Mouse (Mus musculus): ENCODE results near the gene Hus1b. TPM values are rescaled to one million over a fixed set of nuclear protein-coding genes. Genes with fewer than 3 reads are reported as not detected.

Hus1b gene
- polyA plus RNA-seq, 1 experiment from 2014 or later: not detected

DNA sequence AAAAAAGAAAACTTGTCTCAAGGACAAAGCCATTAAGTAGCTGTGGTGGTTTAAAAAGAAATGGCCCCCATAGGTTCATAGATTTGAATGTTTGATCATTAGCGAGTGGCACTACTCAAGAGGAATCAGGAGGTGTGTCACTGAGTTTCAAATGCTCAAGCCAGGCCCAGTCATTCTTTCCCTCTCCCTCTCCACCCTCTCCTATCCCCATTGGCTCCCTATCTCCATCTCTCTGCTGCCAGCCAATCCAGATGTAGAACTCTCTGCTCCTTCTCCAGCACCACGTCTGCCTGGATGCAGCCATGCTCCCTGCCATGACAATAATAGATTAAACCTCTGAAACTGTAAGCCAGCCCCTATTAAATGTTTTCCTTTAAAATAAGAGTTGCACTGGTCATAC lies 14.4 kb upstream of the Hus1b start:
- Histone ChIP-seq H3K4me3 (ENCODE audit: low read length) (no peak overlapping the region), H3K4me2 (ENCODE audit: low read length) (no peak overlapping the region), H3K4me1 (ENCODE audit: control insufficient read depth, insufficient read depth, low read depth, low read length) (peaks cover 6% of the 10 kb centered on the region), H3K9me3 (ENCODE audit: control insufficient read depth, low read length) (no peaks in the 10 kb centered on the region), H3K27me3 (replicated peaks; ENCODE audit: control insufficient read depth, insufficient read depth, low read length) (no peaks in the 10 kb centered on the region), H3K27ac (ENCODE audit: low read depth, low read length) (no peak overlapping the region), H3K36me3 (ENCODE audit: control insufficient read depth, insufficient read depth, low read length) (peaks cover 3% of the 10 kb centered on the region; the same call in 1 of the 2 replicates), H3K9ac (ENCODE audit: low read depth, low read length) (no peak overlapping the region)
- 53% methylated on average over 2 of the region's 2 CpGs for WGBS
- no peak for ATAC-seq

DNA sequence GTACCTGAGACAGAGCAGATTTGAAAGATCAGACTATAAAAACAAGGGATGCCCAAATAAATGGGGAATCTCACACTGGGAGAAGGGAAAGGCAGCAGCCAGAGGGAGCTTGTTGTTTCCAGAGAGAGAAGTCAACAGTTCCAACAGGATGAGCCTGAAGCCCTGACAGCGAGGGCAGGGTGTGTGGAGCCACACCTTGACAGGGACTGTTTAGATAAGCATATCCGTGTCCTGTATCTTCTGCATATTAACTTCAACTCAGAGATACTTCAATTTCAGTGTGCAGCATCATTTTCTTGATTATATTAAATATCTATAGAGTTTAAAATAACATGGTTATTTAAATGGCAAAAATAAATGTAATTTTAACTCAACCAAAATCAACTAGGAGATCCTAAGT lies 13.2 kb upstream of the Hus1b start:
- Histone ChIP-seq H3K9me3 (ENCODE audit: control insufficient read depth, low read length) (no peaks in the 10 kb centered on the region), H3K36me3 (ENCODE audit: control insufficient read depth, insufficient read depth, low read length) (peaks cover 3% of the 10 kb centered on the region; the same call in 1 of the 2 replicates), H3K27ac (ENCODE audit: low read depth, low read length) (no peak overlapping the region), H3K9ac (ENCODE audit: low read depth, low read length) (no peak overlapping the region), H3K27me3 (replicated peaks; ENCODE audit: control insufficient read depth, insufficient read depth, low read length) (no peaks in the 10 kb centered on the region), H3K4me3 (ENCODE audit: low read length) (no peak overlapping the region), H3K4me1 (ENCODE audit: control insufficient read depth, insufficient read depth, low read depth, low read length) (no peaks in the 10 kb centered on the region), H3K4me2 (ENCODE audit: low read length) (no peak overlapping the region)
- ATAC-seq: no peak
- WGBS: 95% methylated on average over 2 of the region's 2 CpGs

DNA sequence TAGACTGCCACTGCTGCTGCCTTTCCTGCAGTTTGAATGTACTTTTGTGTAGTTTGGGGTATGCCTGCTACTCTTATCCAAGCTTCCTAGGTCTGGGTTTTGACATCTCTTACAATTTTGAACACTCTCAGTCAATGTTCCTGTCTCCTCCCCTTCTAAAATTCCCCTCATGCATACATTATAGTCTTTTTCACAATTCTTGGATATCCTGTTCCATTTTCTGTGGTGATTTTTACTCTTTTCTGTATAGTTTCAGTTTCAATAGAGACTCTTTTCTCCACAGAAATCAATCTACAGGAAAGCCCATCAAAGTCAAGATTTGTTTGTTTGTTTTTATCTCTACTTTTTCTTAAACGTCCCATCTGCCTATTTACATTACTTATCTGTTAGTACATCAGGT lies 6.0 kb upstream of the Hus1b start:
- H3K9ac ChIP-seq (ENCODE audit: low read depth, low read length): no peak overlapping the region
- WGBS: 81% methylated on average over 1 of the region's 1 CpGs
- H3K4me3 ChIP-seq (ENCODE audit: low read length): no peak overlapping the region
- H3K36me3 ChIP-seq (ENCODE audit: control insufficient read depth, insufficient read depth, low read length): no peaks in the 10 kb centered on the region
- H3K4me1 ChIP-seq (ENCODE audit: control insufficient read depth, insufficient read depth, low read depth, low read length): no peaks in the 10 kb centered on the region
- no peak overlapping the region for H3K27ac ChIP-seq (ENCODE audit: low read depth, low read length)
- no peak for ATAC-seq
- no peaks in the 10 kb centered on the region for H3K27me3 ChIP-seq (replicated peaks; ENCODE audit: control insufficient read depth, insufficient read depth, low read length)
- H3K9me3 ChIP-seq (ENCODE audit: control insufficient read depth, low read length): no peaks in the 10 kb centered on the region
- H3K4me2 ChIP-seq (ENCODE audit: low read length): no peak overlapping the region

DNA sequence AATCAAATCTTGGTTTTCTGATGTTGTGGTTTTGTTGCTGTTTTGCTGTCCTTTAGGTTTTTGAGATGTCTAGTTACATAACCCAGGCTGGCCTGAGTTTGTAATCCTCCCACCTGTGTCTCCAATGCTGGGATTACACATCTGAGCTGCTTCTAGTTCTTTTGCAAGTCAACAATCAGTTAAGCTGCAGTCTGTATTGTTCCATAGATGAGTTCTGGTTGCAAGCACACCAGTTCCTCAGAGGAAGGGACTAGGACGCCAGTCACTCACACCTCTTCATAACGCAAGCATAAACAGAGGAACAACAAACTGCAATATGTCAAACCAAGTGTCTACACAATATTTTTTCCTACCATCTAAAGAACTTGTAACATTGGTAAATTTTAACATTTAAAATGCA lies 4.5 kb upstream of the Hus1b start:
- H3K27ac ChIP-seq (ENCODE audit: low read depth, low read length): no peak overlapping the region
- no peak overlapping the region for H3K4me3 ChIP-seq (ENCODE audit: low read length)
- no peak for ATAC-seq
- no peak overlapping the region for H3K9ac ChIP-seq (ENCODE audit: low read depth, low read length)
- H3K4me2 ChIP-seq (ENCODE audit: low read length): no peak overlapping the region
- no peaks in the 10 kb centered on the region for H3K9me3 ChIP-seq (ENCODE audit: control insufficient read depth, low read length)
- H3K36me3 ChIP-seq (ENCODE audit: control insufficient read depth, insufficient read depth, low read length): 0 out of 2 replicates have a peak, but pooled peaks cover 2% of the 10 kb centered on the region
- H3K4me1 ChIP-seq (ENCODE audit: control insufficient read depth, insufficient read depth, low read depth, low read length): no peaks in the 10 kb centered on the region
- WGBS: 92% methylated on average over 2 of the region's 2 CpGs
- H3K27me3 ChIP-seq (replicated peaks; ENCODE audit: control insufficient read depth, insufficient read depth, low read length): no peaks in the 10 kb centered on the region

DNA sequence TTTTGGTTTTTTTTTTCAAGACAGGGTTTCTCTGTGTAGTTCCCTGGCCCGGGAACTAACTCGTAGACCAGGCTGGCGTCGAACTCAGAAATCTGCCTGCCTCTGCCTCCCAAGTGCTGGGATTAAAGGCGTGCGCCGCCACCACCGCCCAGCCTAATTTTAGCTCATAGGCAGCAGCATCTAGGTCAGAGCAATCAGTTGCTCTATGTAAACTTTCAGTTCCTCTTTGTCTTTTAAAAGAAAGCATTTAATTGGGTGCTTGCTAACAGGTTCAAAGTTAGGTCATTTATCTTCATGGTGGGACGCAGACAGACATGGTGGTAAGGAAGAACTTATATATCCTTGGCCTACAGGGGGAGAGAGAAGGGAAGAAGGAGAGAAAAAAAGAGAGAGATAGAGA lies 1.6 kb upstream of the Hus1b start:
- no peaks in the 10 kb centered on the region for H3K9me3 ChIP-seq (ENCODE audit: control insufficient read depth, low read length)
- H3K4me2 ChIP-seq (ENCODE audit: low read length): no peak overlapping the region
- H3K27me3 ChIP-seq (replicated peaks; ENCODE audit: control insufficient read depth, insufficient read depth, low read length): no peaks in the 10 kb centered on the region
- ATAC-seq: no peak
- H3K4me3 ChIP-seq (ENCODE audit: low read length): no peak overlapping the region
- H3K9ac ChIP-seq (ENCODE audit: low read depth, low read length): no peak overlapping the region
- no peak overlapping the region for H3K27ac ChIP-seq (ENCODE audit: low read depth, low read length)
- no peaks in the 10 kb centered on the region for H3K4me1 ChIP-seq (ENCODE audit: control insufficient read depth, insufficient read depth, low read depth, low read length)
- H3K36me3 ChIP-seq (ENCODE audit: control insufficient read depth, insufficient read depth, low read length): 0 out of 2 replicates have a peak, but pooled peaks cover 2% of the 10 kb centered on the region
- 96% methylated on average over 9 of the region's 9 CpGs for WGBS

DNA sequence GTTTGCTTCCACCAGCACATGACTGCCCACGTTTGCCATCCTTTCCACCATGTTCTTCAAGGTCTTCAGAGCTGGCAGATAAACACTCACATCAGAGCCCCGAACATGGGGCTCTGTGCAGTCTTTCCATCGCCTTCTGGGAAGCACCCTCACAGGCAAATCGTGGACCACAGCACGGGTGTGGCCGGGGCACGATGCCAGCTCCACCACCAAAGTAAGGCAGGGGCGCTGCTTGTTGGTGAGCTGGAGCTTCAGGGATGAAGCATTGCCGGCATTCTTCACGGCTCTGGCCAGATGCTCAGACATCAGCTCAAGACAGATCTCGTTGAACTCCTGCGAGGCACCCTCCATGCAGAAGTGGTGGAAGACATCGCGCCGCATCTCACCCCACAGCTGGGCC lies 430 bp downstream of the Hus1b start:
- Histone ChIP-seq H3K27me3 (replicated peaks; ENCODE audit: control insufficient read depth, insufficient read depth, low read length) (no peaks in the 10 kb centered on the region), H3K4me3 (ENCODE audit: low read length) (no peak overlapping the region), H3K4me1 (ENCODE audit: control insufficient read depth, insufficient read depth, low read depth, low read length) (no peaks in the 10 kb centered on the region), H3K27ac (ENCODE audit: low read depth, low read length) (no peak overlapping the region), H3K9me3 (ENCODE audit: control insufficient read depth, low read length) (no peaks in the 10 kb centered on the region), H3K4me2 (ENCODE audit: low read length) (no peak overlapping the region), H3K9ac (ENCODE audit: low read depth, low read length) (no peak overlapping the region), H3K36me3 (ENCODE audit: control insufficient read depth, insufficient read depth, low read length) (0 out of 2 replicates have a peak, but pooled peaks cover 2% of the 10 kb centered on the region)
- no peak for ATAC-seq
- WGBS: 93% methylated on average over 15 of the region's 15 CpGs

DNA sequence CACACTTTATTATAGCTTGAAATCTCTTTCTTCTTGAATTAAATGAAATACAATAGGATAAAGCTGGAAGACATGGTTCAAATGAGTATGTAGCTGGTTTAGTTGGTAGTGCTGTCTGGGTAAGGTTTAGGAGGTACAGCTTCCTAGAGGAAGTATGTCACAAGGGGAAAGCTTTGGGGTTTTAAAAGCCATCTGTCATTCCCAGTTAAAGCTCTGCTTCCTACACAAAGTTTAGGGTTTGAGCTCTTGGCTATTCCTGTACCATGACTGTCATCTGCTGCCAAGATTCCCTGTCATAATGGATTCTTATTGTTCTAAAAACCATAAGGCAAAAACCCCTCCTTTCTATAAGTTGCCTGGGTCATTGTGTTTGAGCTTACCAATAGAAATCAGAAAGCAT lies 1.8 kb downstream of the Hus1b start:
- Histone ChIP-seq H3K36me3 (ENCODE audit: control insufficient read depth, insufficient read depth, low read length) (0 out of 2 replicates have a peak, but pooled peaks cover 2% of the 10 kb centered on the region), H3K9me3 (ENCODE audit: control insufficient read depth, low read length) (no peaks in the 10 kb centered on the region), H3K27ac (ENCODE audit: low read depth, low read length) (no peak overlapping the region), H3K4me1 (ENCODE audit: control insufficient read depth, insufficient read depth, low read depth, low read length) (no peaks in the 10 kb centered on the region), H3K9ac (ENCODE audit: low read depth, low read length) (no peak overlapping the region), H3K4me2 (ENCODE audit: low read length) (no peak overlapping the region), H3K27me3 (replicated peaks; ENCODE audit: control insufficient read depth, insufficient read depth, low read length) (no peaks in the 10 kb centered on the region), H3K4me3 (ENCODE audit: low read length) (no peak overlapping the region)
- ATAC-seq: no peak

DNA sequence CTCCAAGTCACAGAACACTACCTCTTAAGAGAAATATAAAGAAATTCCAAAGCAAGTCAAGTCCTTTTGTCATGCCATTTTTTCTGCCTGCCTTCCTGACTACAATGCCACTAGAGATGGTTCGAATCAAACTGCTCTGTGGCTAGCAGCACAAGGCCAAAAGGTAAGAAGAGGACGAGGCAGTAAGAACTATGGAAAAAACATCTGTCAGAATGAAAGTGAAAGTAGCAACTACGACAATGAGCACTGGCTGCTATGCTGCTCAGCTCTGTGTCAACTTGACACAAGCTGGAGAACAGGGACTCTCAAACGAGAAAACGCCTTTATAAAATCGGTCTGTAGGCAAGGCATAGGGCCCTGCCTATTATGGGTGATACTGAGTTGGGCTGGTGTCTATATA lies 14.6 kb downstream of the Hus1b start:
- no peak overlapping the region for H3K4me2 ChIP-seq (ENCODE audit: low read length)
- no peaks in the 10 kb centered on the region for H3K4me1 ChIP-seq (ENCODE audit: control insufficient read depth, insufficient read depth, low read depth, low read length)
- WGBS: 77% methylated on average over 6 of the region's 6 CpGs
- H3K27ac ChIP-seq (ENCODE audit: low read depth, low read length): no peak overlapping the region
- no peak overlapping the region for H3K9ac ChIP-seq (ENCODE audit: low read depth, low read length)
- no peaks in the 10 kb centered on the region for H3K27me3 ChIP-seq (replicated peaks; ENCODE audit: control insufficient read depth, insufficient read depth, low read length)
- no peak overlapping the region for H3K4me3 ChIP-seq (ENCODE audit: low read length)
- H3K9me3 ChIP-seq (ENCODE audit: control insufficient read depth, low read length): no peaks in the 10 kb centered on the region
- ATAC-seq: no peak
- no peaks in the 10 kb centered on the region for H3K36me3 ChIP-seq (ENCODE audit: control insufficient read depth, insufficient read depth, low read length)

DNA sequence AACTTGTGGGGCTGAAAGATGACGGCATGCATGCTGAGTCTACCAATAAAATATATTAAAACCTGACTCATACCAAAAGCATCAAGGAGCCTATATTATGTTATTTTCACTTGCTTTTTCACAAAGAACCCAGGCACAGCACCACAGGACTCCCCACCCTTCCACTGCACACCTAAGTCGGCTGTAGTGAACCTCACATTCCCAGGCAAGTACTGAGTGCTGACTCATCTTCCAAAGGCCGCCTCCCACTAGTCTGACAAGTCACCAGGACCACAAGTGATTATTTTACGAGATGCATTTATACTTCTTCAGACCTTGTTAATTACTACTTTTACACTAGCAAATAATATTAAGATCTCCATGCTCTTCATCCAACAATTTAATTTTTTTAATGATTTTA lies 15.9 kb downstream of the Hus1b start:
- no peaks in the 10 kb centered on the region for H3K27me3 ChIP-seq (replicated peaks; ENCODE audit: control insufficient read depth, insufficient read depth, low read length)
- H3K4me3 ChIP-seq (ENCODE audit: low read length): no peak overlapping the region
- no peak overlapping the region for H3K4me2 ChIP-seq (ENCODE audit: low read length)
- 89% methylated on average over 4 of the region's 4 CpGs for WGBS
- no peak overlapping the region for H3K9ac ChIP-seq (ENCODE audit: low read depth, low read length)
- no peaks in the 10 kb centered on the region for H3K9me3 ChIP-seq (ENCODE audit: control insufficient read depth, low read length)
- H3K36me3 ChIP-seq (ENCODE audit: control insufficient read depth, insufficient read depth, low read length): no peaks in the 10 kb centered on the region
- no peak for ATAC-seq
- no peak overlapping the region for H3K27ac ChIP-seq (ENCODE audit: low read depth, low read length)
- no peaks in the 10 kb centered on the region for H3K4me1 ChIP-seq (ENCODE audit: control insufficient read depth, insufficient read depth, low read depth, low read length)

DNA sequence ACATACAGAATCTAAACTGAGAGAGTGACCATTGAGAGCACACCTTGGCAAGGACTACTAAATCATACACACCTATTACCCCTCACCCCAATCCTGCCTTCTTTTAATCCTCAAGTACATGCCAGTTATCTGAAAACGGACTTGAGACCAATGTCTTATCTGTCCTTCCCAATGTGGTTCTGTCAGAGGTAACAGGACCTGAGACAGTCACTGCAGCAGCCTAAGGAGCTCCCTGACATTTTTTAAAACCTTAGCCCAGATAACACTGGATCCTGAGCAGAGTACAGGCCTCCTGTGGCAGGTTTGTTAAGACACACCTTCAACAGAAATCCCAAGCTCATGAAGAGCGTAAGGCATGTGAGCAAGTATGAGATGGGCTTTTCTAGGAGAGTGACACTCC lies 18.4 kb downstream of the Hus1b start:
- Histone ChIP-seq H3K4me1 (ENCODE audit: control insufficient read depth, insufficient read depth, low read depth, low read length) (no peaks in the 10 kb centered on the region), H3K4me2 (ENCODE audit: low read length) (no peak overlapping the region), H3K4me3 (ENCODE audit: low read length) (no peak overlapping the region), H3K36me3 (ENCODE audit: control insufficient read depth, insufficient read depth, low read length) (peaks cover 6% of the 10 kb centered on the region; the same call in 1 of the 2 replicates), H3K9me3 (ENCODE audit: control insufficient read depth, low read length) (no peaks in the 10 kb centered on the region), H3K27me3 (replicated peaks; ENCODE audit: control insufficient read depth, insufficient read depth, low read length) (no peaks in the 10 kb centered on the region), H3K9ac (ENCODE audit: low read depth, low read length) (no peak overlapping the region), H3K27ac (ENCODE audit: low read depth, low read length) (no peak overlapping the region)
- no peak for ATAC-seq
- 93% methylated on average over 2 of the region's 2 CpGs for WGBS
